Mouse (Mus musculus): ENCODE data around the gene Degs2.

DNA sequence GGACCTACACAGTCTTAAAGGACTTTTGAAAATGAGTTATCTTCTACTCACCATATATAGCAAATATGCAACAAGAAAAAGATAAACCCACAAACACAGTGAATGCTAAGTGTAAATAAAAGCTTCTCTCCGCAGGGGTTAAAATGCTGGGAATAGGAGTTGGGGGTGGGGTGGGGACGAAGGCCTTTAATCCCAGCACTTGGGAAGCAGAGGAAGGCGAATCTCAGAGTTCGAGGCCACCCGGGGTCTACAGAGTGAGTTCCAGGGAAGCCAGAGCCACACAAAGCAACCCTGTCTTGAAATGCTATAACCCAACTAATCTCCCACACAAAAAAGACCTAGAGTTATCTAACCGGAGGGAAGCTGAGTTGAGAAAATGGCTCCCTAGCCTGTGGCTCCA lies 46.9 kb upstream of the Degs2 start:
- TF ChIP-seq EP300 (IDR thresholded peaks at IDR 0.05; ENCODE audit: low read depth) (no peak), CTCF (IDR thresholded peaks at IDR 0.05; ENCODE audit: low read depth) (no peak)
